Mouse (Mus musculus) brown adipose tissue, adult 24 weeks (tissue): Measurements from ENCODE around the gene I0C0044D17Rik. TPM values are rescaled to one million over a fixed set of nuclear protein-coding genes. Genes with fewer than 3 reads are reported as not detected.
"Not testable (repeated sequence)": the region's sequence is repeated elsewhere in the genome, so short reads cannot be mapped to it uniquely, and the experiment has no call there.

Experiments
- H3K27ac ChIP-seq: fragments of 200-500 bp; replicated peaks from 2 replicates; pipeline ENCODE4 v1.5.1; 2012; ENCODE audit warnings: low read depth, mild to moderate bottlenecking, low read length
- H3K4me1 ChIP-seq: fragments of 200-500 bp; 2 replicates; pipeline ENCODE4 v1.6.1; 2012; ENCODE audit warnings: low read length, mixed read lengths; ENCODE audit not compliant: control insufficient read depth, insufficient read depth, insufficient read length
- H3K4me3 ChIP-seq: fragments of 200-500 bp; 2 replicates; pipeline ENCODE4 v1.5.1; 2012; ENCODE audit warnings: low read depth, mild to moderate bottlenecking, low read length, moderate library complexity; ENCODE audit not compliant: insufficient read depth
- polyA plus RNA-seq: library from polyadenylated mRNA; stranded (reverse); fragments of >200 nt; gene quantifications from 2 replicates; pipeline ENCODE4 v1.2.4, GENCODE M21; 2012; ENCODE audit not compliant: missing spikeins, insufficient read depth, insufficient read length

Gene I0C0044D17Rik
- not detected in 2 replicates for polyA plus RNA-seq

GRCm38 (mm10) chr4:98823740-98824139 lies at the start of gene I0C0044D17Rik:
Gene I0C0044D17Rik (minus strand): TSS chr4:98823840.
- H3K27ac ChIP-seq, H3K4me1 ChIP-seq, H3K4me3 ChIP-seq: not testable (repeated sequence)

- no peak overlapping the region for H3K4me3 ChIP-seq
- no peak overlapping the region for H3K27ac ChIP-seq
- no peaks in the 10 kb centered on the region for H3K4me1 ChIP-seq
Measured at GRCm38 (mm10) chr4:98865386-98866237, 42.0 kb upstream of the I0C0044D17Rik start.

GRCm38 (mm10) chr4:98864546-98864945 lies 40.9 kb upstream of the I0C0044D17Rik start:
- H3K27ac ChIP-seq = no peak overlapping the region
- H3K4me1 ChIP-seq = no peaks in the 10 kb centered on the region
- no peak overlapping the region for H3K4me3 ChIP-seq

- H3K4me3 ChIP-seq = no peak overlapping the region
- no peak overlapping the region for H3K27ac ChIP-seq
- H3K4me1 ChIP-seq = no peaks in the 10 kb centered on the region
Measured at GRCm38 (mm10) chr4:98864094-98864493, 40.5 kb upstream of the I0C0044D17Rik start.

GRCm38 (mm10) chr4:98863451-98863850 lies 39.8 kb upstream of the I0C0044D17Rik start:
- no peak overlapping the region for H3K27ac ChIP-seq
- no peaks in the 10 kb centered on the region for H3K4me1 ChIP-seq
- H3K4me3 ChIP-seq = no peak overlapping the region

GRCm38 (mm10) chr4:98858151-98858855 lies 34.7 kb upstream of the I0C0044D17Rik start:
- H3K4me3 ChIP-seq = no peak overlapping the region
- H3K27ac ChIP-seq = no peak overlapping the region
- H3K4me1 ChIP-seq = no peaks in the 10 kb centered on the region

- no peak overlapping the region for H3K4me3 ChIP-seq
- no peak overlapping the region for H3K27ac ChIP-seq
- no peaks in the 10 kb centered on the region for H3K4me1 ChIP-seq
Measured at GRCm38 (mm10) chr4:98857037-98857648, 33.5 kb upstream of the I0C0044D17Rik start.

GRCm38 (mm10) chr4:98853926-98854325 lies 30.3 kb upstream of the I0C0044D17Rik start:
- H3K27ac ChIP-seq = no peak overlapping the region
- no peak overlapping the region for H3K4me3 ChIP-seq
- no peaks in the 10 kb centered on the region for H3K4me1 ChIP-seq

- not testable (repeated sequence) for H3K4me1 ChIP-seq, H3K4me3 ChIP-seq, H3K27ac ChIP-seq
Measured at GRCm38 (mm10) chr4:98850485-98850884, 26.8 kb upstream of the I0C0044D17Rik start.

GRCm38 (mm10) chr4:98847120-98847885 lies 23.7 kb upstream of the I0C0044D17Rik start:
- Histone ChIP-seq H3K4me3 (no peak overlapping the region), H3K4me1 (no peaks in the 10 kb centered on the region), H3K27ac (no peak overlapping the region)

GRCm38 (mm10) chr4:98846396-98846795 lies 22.8 kb upstream of the I0C0044D17Rik start:
- H3K27ac ChIP-seq = no peak overlapping the region
- no peaks in the 10 kb centered on the region for H3K4me1 ChIP-seq
- no peak overlapping the region for H3K4me3 ChIP-seq

- no peak overlapping the region for H3K4me3 ChIP-seq
- no peak overlapping the region for H3K27ac ChIP-seq
- no peaks in the 10 kb centered on the region for H3K4me1 ChIP-seq
Measured at GRCm38 (mm10) chr4:98845687-98846125, 22.1 kb upstream of the I0C0044D17Rik start.

GRCm38 (mm10) chr4:98845201-98845600 lies 21.6 kb upstream of the I0C0044D17Rik start:
- no peaks in the 10 kb centered on the region for H3K4me1 ChIP-seq
- no peak overlapping the region for H3K27ac ChIP-seq
- no peak overlapping the region for H3K4me3 ChIP-seq

GRCm38 (mm10) chr4:98843906-98844597 lies 20.4 kb upstream of the I0C0044D17Rik start:
- Histone ChIP-seq H3K4me3 (no peak overlapping the region), H3K27ac (no peak overlapping the region), H3K4me1 (no peaks in the 10 kb centered on the region)
